Mouse (Mus musculus): ENCODE measurements at regions not wholly inside any gene's neighbourhood (a gene's known extent, or its start where the extent isn't known, plus 50 kb on each side); places are given as distances from the start of the nearest gene placed in this dataset.

DNA sequence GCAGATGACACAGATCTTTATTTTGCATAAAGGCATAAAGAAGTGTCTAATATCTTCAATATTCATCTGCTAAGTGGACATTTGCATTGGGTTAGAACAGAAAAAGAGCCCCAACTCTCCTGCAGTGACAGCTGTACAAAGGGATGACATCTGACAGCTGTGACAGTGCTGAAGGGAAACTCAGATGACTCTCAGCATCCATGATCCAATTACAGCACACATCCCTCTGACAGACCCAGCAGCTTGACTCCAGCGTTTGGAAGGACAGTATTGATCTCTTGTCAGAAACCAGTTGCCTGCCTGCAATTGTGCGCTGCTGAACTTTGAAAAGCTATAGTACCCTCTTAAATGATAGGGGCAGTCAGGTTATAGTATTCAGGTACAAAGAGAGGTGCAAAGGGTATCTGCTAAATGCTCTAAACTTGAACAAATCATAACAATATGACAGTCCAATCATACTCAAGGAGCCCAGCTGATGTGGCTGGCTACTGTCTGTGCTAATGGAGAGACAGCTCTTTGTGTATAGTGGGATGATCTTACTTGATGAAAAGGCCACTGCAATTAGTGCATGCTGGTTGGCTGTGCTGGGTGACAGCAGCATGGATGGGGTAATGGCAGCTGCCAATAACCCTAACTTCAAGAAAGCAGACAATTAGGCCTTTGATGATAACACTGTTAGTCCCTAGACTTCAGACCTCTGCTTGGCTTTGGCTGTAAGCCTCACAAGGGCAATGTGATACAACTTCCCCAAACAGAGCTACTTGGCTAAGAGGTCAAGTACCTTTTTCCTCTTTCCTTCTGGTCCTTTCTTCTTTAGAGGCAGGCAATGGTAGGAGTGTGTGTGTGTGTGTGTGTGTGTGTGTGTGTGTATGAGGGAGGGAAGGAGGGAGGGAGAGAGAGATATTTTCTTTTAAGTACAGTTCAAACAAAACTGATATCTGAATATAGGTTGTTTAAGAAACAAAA, 662.9 kb downstream of the Nr4a2 start:
- peaks cover 18% of the 10 kb centered on the region for H3K4me1 ChIP-seq
- H3K27ac ChIP-seq: peak overlapping the region; percentile 20; the same call in 1 of the 2 replicates
- H3K4me3 ChIP-seq: no peak overlapping the region
- H3K4me2 ChIP-seq: no peak overlapping the region
- ATAC-seq (replicated peaks): peak; percentile 86
- 27% methylated on average over 2 of the region's 2 CpGs for WGBS
- no peaks in the 10 kb centered on the region for H3K9me3 ChIP-seq
- no peaks in the 10 kb centered on the region for H3K27me3 ChIP-seq (replicated peaks)
- no peaks in the 10 kb centered on the region for H3K36me3 ChIP-seq (replicated peaks)
- no peak overlapping the region for H3K9ac ChIP-seq

DNA sequence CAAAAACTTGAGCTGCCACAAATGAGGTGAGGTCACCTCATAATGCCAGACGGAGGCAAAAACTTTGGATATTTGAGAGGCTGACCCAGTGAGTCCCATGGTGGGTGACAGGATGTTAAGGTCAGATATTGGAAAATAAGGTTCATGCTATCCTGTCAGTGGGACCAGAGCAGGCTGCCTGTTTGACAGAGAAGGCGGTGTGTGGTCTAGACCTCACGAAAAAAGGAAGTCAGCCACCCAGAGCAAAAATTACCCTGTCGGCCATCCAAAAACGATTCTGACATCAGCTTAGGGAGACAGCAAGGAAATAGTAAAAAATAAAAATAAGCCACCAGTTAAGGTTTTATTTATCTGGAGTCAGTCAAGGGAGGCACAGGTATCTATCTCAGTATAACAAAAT, 664.4 kb downstream of the Nr4a2 start:
- Histone ChIP-seq H3K27me3 (replicated peaks) (no peaks in the 10 kb centered on the region), H3K36me3 (replicated peaks) (no peaks in the 10 kb centered on the region), H3K9me3 (no peaks in the 10 kb centered on the region), H3K4me3 (no peak overlapping the region), H3K4me2 (no peak overlapping the region), H3K4me1 (peaks cover 27% of the 10 kb centered on the region), H3K9ac (no peak overlapping the region), H3K27ac (no peak overlapping the region)
- WGBS: 74% methylated on average over 5 of the region's 5 CpGs
- ATAC-seq (replicated peaks): no peak

DNA sequence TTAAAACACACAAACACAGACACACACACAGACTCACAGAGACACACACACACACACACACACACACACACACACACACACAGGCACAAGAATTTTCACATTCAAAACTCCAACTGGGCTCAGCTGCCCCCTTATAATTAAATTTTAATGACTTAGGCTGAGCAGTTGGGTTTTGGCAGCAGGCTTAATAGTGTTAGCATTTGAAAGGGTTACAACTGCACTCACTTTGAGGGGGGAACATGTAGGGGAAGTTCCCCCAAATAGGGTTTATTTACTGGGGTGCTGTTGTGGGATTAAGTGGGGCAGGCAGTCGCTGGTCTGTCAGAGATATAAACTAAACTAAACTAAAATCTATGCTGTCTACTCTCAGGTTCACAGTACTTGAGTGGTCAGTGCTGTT, 666.2 kb downstream of the Nr4a2 start:
- no peak for ATAC-seq (replicated peaks)
- Histone ChIP-seq H3K27ac (no peak overlapping the region), H3K4me3 (no peak overlapping the region), H3K27me3 (replicated peaks) (no peaks in the 10 kb centered on the region), H3K9ac (no peak overlapping the region), H3K9me3 (no peaks in the 10 kb centered on the region), H3K36me3 (replicated peaks) (no peaks in the 10 kb centered on the region), H3K4me2 (no peak overlapping the region), H3K4me1 (peaks cover 27% of the 10 kb centered on the region)
- WGBS: 12% methylated on average over 1 of the region's 1 CpGs

DNA sequence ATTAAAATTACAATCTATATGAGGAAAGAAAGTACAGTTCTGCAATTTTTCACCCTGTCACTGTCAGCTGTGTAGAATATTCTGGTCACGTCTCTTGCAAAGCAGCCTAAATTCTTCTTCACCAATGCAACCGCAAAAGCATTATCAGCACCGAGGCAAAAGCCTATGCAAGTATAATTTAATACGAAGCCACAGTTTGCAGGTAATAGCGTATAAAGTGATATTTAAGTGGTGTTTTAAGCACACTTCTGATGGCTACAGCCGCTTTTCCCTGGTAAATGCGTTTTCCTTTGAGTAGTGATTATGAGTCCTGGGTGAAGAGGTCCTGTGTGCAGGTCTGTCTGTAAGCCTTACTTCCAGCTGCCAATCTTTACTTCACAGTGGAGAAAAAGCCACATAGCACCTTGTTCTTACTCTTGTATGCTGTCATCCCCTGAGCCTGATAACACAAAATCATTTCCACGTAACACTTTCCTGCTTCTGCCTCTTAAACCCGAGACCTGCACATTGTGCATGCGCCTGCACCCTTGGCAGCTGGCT, 667.9 kb downstream of the Nr4a2 start:
- peak; percentile 27; the same call in 1 of the 2 replicates for ATAC-seq (replicated peaks)
- Histone ChIP-seq H3K4me2 (no peak overlapping the region), H3K4me1 (peaks cover 25% of the 10 kb centered on the region), H3K4me3 (no peak overlapping the region), H3K27ac (no peak overlapping the region; the same call in 1 of the 2 replicates), H3K27me3 (replicated peaks) (no peaks in the 10 kb centered on the region), H3K9me3 (no peaks in the 10 kb centered on the region), H3K36me3 (replicated peaks) (no peaks in the 10 kb centered on the region), H3K9ac (no peak overlapping the region)
- WGBS: 43% methylated on average over 10 of the region's 10 CpGs

DNA sequence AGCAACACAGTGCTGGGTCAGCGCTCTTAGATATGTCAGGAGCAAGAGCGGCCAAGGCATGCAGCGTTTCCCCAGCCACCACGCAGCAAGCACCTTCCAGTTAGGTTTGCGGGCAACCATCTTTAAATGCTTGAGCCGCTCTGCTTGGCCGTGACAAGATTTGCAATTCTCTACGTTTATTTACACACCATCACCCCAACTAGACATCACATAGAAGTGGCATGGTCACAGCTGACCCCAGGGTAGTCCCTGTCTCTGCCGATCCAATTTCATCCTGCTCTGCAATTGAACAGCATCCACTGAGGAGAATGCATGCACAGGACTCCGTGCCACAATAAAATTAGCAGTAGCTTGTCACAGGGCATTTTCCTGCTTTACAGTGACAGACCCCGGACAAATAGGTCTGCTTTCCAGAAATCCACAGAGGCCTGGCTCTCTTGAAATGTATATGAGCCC, 669.2 kb downstream of the Nr4a2 start:
- no peaks in the 10 kb centered on the region for H3K36me3 ChIP-seq (replicated peaks)
- WGBS: 2% methylated on average over 11 of the region's 11 CpGs
- H3K4me3 ChIP-seq: peak overlapping the region; percentile 32

DNA sequence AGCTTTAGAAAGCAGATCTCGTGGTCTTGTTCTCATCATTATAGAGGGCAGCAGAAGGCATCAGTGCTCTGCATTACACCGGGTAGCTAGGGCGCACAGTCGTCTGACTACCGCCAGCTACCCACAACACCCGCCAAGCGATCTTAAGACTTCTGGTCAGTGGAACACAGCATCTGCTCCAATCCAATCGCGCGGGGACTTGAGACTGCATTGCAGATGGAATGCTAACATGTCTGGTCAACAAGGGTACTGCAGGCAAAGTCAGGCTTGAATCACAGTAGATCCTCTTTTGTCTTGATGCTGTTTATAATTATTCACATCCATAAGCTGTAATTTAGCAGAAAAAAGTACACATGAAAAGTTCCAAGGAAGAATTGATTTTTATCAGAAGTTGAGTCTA, 682.9 kb downstream of the Nr4a2 start:
- ATAC-seq (replicated peaks): no peak
- Histone ChIP-seq H3K9ac (no peak overlapping the region), H3K27ac (no peak overlapping the region)

More for the DNA sequence above, 669.2 kb downstream of the Nr4a2 start:
- Histone ChIP-seq H3K9ac (peak overlapping the region; percentile 18), H3K4me1 (peaks cover 22% of the 10 kb centered on the region), H3K27me3 (replicated peaks) (no peaks in the 10 kb centered on the region), H3K4me2 (peak overlapping the region; percentile 51), H3K9me3 (no peaks in the 10 kb centered on the region), H3K27ac (peak overlapping the region; percentile 12; the same call in 1 of the 2 replicates)
- peak; percentile 85 for ATAC-seq (replicated peaks)

More for the DNA sequence above, 682.9 kb downstream of the Nr4a2 start:
- H3K9me3 ChIP-seq: no peaks in the 10 kb centered on the region
- H3K4me1 ChIP-seq: no peaks in the 10 kb centered on the region
- H3K36me3 ChIP-seq (replicated peaks): no peaks in the 10 kb centered on the region
- no peak overlapping the region for H3K4me2 ChIP-seq
- no peaks in the 10 kb centered on the region for H3K27me3 ChIP-seq (replicated peaks)
- no peak overlapping the region for H3K4me3 ChIP-seq
- WGBS: 83% methylated on average over 10 of the region's 10 CpGs

All from midbrain, embryonic 15.5 days (tissue).